Mouse (Mus musculus): ENCODE measurements at regions not wholly inside any gene's neighbourhood (a gene's known extent, or its start where the extent isn't known, plus 50 kb on each side); places are given as distances from the start of the nearest gene placed in this dataset.
"Not testable (repeated sequence)": the region's sequence is repeated elsewhere in the genome, so short reads cannot be mapped to it uniquely, and the experiment has no call there.

DNA sequence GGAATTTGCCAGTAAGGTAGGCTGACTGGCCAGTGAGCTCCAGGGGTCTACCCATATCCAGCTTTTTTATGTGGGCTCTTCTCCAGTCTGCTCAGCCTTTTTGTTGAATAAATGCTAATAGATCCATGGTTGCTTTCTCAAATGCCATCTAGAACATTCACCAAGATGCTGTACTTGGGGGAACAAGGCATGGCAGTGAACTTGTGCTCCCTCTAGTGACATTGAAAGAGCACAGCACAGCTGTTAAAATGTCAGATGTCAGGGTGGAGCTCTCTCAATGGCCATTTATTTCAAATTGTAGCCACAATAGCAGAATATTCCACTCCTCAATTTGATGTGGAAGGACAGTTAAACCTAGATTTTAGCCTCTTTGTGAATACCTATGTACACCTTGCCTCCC, 86.3 kb downstream of the Kcnk1 start:
- DNase-seq, result no peak

DNA sequence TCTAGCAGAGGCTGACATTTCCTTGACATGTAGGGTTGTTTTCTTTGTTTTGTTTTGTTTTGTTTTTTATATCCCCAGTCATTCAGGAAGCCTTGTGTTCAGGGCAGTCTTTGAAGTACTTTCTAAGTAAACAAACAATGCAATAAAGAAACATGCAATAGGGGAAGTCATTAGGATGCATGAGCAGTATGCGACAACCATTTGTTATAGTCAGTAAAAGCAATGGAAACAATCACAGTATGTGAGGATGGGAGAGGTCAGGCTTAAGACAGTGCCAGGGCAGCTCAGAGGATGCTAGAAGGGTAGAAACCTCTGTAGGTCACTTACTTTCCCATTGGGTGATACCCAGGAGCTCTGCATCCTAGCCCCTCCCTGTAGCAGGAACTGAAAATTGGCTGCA, 87.9 kb downstream of the Kcnk1 start:
- no peak for DNase-seq

DNA sequence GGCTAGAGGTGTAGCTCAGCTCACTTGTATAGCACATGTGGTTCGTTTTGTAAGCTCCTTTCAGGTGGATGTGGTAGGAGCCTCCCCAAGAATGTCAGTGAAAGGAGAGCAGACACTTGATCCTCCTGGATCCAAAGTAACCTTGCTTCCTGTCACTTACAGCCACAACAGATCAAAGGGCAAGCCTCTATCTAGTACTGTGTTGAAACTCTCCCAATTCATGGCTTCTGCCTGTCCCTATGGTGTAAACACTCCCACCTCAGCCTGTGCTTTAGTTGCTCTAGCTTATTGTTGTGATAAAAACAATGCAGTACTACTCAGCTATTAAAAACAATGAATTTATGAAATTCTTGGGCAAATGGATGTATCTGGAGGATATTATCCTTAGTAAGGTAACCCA, 95.8 kb downstream of the Kcnk1 start:
- no peak for DNase-seq

DNA sequence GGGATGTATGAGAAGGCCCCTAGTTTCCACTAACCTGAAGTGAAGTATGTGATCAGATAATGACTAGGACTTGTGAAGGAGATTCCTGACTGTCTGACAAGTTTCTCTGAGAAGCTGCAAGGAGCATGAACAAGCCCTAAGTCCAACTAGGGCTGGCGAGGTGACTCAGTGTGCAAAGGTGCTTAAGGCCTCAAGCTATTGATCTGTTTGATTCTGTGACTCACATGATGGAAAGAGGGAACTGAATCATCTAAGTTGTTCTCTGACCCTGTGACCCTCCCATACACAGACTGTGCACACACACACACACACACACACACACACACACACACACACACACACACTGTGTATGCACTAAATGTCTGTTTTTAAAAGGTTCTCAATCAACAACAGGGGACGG, 99.0 kb downstream of the Kcnk1 start:
- no peak for DNase-seq

DNA sequence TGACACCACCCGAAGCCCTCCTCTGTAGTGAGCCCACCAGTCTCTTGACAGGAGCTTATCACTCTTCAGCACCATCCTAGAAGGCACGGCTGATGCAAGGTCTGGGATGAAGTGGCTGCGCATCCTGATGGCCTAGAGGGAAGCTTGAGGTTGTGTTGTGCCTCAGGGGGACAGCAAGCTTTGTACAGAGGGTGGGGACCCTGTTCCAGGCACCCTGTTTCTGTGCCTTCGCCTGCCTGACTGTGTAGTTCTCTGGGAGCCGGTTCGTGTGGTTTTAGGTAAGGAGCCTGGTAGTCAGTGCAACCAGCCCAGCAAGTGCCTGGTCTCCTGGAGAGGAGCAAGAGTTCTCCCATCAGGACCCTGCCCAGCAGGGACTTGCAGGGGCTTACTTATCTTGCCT, 101.1 kb downstream of the Kcnk1 start:
- DNase-seq, result no peak

DNA sequence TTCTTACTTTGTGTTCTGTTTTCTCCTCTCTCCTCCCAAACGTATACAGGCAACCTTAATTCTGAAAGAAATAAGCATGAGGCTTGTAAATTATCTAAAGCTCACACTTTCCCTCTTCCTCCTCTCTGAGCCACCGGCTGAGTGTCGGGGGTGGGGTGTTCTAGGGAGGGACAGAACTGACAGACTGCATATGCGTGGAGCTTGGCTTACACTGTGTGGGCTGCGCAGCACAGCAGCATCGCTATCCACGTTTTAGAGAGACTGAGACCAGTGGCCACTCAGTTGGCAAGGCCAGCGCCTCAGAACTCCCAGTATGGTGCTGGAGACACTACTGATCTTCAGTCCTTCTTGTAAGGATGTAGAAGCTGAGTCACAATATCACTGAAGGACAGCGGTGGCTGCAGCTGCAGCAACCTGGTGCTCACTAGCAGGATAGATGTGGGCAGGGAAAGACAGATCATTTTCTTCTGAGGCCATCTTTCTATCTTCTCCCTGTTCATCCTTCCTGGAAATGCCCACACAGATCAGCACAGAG, 101.7 kb downstream of the Kcnk1 start:
- no peak for DNase-seq

DNA sequence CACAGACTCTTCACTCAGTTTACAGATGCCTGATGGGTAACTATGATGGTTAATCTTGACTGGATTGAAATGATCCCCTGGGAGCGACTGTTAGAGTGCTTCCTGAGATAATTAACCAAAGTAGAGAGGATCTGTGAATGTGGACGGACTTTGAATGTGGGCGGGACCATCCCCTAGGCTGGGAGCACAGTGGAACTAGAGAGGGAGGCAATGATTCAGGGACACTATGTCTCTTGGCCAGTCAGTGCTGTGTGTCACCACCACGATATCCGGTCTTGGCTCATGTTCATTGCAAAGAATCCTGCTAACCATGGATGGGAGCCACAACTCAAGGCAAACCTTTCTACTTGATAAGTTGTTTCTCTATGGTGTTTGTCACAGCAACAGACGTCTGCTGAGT, 103.9 kb downstream of the Kcnk1 start:
- DNase-seq, result no peak

DNA sequence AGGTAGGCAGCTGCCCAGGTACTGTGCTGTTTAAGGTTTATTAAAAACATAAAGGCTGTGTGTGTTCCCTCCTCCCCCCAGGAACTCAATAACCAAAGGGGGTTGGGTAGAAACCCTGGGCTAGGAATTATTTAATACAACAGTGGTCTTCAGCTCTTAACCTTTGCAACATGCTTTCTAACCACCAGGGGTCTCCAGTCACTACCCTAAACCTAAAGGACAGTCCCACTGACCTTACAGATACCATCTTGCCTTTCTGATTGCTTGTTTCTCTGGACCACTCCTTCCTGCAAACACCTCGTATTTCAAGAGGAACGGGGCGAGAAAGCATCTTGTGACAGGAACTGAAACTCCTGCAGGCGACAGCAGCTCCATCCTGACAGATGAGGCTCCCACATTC, 104.9 kb downstream of the Kcnk1 start:
- no peak for DNase-seq

DNA sequence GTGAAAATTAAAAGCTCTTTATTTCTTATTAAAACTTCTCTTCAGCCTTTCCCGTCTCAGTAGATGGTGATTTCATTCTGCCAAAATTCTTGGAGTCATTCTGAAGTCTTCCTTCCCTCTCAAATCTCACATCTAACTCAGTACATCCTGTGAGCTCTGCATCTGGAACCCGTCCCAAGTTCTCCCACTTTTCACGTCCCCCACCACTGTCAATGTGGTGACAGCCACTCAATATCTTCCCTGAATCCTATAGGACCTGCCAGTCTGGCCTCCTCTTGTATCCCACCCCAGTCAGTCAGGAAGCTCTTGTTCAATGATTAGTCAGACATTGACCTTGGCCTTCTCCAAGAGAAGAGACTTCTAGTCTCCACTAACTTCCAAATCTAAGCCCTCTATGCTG, 110.1 kb downstream of the Kcnk1 start:
- DNase-seq, result no peak

DNA sequence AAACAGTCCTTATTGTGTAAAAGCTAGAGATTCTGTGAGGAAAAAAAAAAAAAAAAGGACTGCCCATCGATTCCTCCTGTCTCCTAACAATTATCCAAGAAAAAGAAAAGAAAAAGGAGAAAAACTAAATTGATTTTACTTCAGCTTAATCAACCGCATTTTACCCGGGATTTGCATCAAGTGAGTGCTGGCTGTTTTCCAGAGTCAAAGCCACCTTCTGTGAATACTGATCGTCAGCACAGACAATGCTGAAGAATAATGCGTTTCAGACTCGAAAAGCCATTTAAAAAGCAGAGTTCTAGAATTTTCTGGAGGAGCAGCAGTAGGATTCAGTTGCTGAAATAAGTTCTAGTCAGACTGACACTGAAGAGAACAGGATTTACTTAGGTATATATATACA, 131.1 kb downstream of the Kcnk1 start:
- no peak for DNase-seq

DNA sequence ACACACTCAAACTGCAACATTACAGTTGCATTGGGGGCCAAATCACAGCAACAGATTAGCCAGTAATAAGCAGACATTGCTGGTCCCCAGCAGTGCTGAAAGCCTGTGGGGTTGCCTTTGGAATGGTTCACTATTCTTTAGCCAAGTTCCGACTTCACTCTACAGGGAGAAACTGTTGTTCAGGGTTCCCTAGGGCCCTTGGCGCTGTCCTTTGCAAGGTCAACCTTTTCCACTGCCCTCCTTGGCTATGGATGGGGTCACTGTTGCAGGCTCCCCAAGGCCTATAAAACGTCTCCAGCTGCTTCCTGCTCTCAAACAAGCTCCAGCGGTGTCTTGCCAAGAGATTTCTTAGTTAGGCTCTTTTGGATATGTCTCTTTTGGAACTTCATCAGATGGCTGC, 137.1 kb downstream of the Kcnk1 start:
- no peak for DNase-seq

DNA sequence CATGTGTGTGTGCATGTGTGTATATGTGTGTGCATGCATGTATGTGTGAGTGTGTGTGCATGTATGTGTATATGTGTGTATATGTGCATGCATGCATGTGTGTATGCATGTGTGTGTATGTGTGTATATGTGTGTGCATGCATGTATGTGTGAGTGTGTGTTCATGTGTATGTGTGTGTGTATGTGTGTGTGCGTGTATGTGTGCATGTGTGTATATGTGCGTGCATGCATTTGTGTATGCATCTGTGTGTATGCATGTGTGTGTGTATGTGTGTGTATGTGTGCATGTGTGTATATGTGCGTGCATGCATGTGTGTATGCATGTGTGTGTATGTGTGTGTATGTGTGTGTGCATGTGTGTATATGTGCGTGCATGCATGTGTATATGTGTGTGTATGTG, 137.9 kb downstream of the Kcnk1 start:
- not testable (repeated sequence) for DNase-seq

DNA sequence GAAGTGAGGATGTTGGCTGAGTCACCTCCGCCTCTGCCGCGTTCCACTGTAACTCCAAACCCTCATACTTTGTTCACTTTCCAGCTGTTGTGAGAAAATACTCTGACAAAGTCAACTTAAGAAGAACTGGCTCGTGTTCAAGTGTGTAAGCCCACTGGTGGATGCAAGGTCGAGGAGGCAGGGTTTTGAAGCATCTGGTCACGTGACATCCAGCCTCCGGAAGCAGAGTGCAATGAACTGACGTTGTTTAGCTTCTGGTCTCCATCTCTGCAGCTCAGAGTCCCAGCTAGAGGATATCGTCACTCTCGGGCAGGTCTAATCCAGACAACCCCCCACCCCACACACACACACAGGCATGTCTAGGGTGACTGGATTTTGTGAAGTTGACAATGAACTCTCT, 140.1 kb downstream of the Kcnk1 start:
- no peak for DNase-seq

DNA sequence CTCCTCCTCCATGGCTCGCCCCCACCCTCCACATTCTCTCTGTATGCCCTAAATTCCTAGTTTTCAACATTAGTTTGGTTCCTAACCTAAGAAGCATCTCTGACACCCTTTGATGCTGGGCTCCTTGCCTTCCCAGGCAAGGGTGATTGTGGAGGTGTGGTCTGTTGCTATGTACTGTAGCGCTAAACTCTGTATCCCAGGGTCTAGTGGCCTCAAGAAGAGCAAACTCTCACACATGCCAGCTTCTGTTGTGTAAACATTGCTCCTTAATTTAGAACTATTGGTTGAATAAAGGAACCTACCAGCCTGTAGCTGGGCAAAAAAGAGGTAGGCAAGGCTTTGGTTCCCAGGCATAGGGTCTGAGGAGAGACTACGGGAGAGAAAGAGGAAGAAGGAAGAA, 140.6 kb downstream of the Kcnk1 start:
- DNase-seq, result no peak

DNA sequence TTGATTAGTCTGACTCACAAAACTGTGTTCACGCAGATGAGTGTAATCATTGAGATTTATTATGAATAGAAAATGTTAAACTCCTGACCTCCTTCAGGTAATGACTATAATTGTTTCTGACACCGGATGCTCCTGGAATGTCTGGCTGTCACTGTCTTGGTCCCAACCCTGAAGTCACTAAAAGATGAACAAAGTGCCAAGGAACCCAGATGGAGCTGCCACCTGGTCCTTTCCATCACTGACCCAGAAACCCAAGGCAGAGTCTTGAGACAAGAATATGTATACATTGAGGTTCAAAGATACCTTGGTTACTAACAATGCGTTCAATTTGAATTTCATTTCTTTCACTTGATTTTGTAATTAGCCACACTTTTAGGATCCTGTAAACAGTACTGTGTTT, 142.0 kb downstream of the Kcnk1 start:
- no peak for DNase-seq

DNA sequence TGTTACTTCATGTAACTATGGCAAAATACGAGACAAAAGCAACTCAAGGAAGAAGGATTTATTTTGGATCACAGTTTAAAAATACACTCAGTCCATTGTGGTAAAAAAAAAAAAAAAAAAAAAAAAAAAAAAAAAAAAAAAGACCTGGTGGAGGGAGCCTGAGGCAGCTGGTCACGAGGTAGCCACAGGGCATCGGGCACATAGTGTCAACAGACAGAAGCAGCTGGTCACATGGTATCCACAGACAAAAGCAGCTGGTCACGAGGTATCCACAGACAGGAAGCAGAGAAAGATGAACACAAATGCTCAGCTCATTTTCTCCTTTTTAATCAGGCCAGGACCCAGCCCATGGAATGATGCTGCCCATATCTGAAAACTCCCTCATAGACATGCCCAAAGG, 142.5 kb downstream of the Kcnk1 start:
- DNase-seq, result no peak

DNA sequence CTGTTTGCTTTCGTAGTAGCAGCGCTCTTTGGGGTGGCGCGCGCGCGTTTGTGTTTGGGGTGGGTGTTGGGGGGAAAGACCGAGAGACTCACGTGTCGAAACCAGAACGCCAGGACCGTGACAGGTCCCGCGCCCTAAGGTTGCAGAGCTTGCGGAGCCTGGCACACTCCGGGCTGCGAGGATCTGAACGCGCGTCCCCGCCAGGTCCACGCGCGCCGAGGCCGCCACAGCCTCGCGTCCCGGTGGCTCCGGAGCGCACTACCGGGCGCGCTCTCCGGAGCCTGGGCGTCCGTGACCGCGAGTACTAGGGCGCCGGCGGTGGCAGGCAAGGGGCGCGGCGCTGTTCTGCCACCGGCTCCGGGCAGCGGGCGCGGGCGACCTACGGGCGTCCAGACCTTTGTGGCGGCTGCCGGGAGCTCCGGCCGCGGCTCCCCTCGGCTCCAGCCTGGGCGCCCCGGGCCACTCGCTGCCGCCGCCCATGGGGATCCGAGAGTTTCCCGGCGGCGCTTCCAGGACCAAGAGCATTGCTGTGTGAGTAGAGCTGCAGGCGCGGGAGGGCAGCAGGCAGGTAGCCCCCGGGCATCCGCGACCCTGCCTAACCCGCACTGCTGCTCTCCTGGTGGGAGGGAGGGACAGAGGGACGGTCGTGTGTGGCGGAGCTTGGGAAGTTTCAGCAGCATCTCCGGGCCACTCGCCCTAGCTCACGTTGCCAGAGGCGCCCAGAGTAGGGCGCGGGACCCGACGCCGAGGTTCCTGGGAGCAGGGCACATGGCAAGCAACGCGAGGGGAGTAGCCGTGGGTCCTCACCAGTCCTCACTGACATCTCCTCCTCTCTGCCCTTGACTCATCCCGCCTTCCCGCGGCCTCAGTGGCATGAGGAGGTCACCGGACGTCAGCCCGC, 143.9 kb downstream of the Kcnk1 start:
- DNase-seq, result no peak

DNA sequence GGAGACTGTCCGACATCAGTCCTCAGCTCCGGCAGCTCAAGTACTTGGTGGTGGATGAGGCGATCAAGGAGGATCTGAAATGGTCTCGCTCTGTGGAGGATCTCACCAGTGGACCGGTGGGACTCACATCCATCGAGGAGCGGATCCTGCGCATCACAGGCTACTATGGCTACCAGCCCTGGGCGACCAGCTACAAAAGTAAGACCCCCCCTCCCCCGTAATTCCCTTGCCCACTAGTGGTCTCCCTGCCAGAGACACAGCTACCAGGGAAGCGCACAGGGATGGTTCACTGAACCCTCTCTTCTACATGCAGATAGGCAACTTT, 144.5 kb downstream of the Kcnk1 start:
- no peak for DNase-seq

DNA sequence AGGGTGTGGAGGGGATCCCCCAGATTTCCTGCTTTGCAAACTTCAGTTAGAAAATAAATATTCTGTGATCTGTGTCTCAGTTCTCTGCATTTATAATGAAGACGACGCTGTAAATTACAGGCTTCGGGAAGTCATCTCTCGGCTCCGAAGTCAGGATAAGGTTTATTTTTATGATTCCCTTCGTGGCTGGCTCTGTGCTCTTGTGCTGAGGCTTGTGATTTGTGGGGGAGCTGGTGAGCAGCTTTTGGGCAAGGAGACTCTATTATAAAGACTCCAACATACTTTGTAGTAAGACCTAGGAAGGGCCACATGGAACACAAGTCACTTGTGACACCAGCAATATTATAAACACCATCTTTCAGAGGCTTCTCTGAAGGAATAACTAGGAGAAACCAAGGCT, 146.0 kb downstream of the Kcnk1 start:
- no peak for DNase-seq

DNA sequence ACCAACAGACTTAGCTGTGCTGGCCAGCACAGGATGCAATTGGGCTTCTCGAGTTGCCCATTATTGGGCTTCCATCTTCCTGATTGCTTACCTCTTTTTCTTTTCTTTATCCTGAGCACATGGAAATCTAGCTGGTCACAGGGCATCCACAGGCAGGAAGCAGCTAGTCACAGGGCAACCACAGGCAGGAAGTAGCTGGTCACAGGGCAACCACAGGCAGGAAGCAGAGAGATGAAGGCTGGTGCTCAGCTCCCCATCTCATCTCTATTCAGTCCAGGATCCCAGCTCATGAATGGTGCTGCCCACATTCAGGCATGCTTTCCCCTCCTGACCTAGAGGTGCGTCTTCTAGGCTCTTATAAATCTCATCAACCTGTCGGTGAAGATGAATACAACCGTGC, 146.8 kb upstream of the Slc35f3 start:
- DNase-seq, result peak; percentile 4

DNA sequence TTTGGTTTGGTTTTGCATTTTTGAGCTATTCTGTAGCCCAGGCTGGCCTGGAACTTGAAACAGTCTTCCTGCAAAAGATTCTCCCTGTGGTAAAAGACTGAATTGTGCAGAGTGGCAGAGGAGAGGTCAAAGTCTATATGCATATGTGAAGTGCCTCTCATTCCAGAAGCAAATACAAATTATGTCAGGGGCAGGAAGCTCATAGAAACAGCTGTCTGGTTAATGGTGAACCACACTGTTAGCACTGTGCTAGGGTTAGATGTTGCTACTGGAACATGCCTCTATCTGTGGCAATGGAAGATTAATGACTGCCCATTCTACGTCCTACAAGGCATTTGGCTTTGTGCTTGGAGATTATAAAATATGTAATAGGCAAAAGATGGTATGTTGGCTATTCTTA, 144.4 kb upstream of the Slc35f3 start:
- DNase-seq, result no peak

DNA sequence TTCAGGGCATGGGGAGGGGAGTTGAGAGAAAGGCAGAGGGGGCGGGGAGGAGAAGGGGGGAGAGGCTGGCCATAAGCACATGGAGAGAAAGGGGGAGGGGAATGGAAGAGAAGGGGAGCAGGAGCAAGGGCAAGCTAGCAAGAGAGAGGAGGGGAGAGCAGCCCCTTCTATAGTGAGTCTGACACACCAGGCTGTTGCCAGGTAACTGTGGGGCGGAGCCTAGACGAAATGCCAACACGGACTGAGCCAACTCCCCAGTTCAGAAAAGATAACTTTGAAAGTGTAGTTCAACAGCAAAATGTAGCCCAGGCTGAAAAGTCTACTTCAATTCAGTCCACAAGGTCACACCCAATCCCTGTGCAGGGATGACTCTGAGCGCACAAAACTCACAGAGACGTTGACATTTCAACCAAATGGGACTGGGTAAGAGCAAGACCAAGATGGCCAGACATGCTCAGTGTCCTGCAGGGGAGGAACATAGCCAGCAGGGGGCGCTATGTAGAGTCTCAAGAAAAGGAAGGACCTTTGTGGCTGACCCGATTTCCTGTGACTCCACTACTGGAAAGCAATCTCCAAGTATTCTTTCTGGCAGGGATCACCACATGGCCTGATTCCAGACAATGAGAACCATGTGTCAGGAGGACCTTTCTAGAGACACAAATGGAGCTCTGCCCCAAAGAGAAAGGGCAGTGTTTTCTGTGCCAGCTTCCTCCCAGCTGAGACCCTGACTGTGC, 140.7 kb upstream of the Slc35f3 start:
- DNase-seq, result peak; percentile 16

DNA sequence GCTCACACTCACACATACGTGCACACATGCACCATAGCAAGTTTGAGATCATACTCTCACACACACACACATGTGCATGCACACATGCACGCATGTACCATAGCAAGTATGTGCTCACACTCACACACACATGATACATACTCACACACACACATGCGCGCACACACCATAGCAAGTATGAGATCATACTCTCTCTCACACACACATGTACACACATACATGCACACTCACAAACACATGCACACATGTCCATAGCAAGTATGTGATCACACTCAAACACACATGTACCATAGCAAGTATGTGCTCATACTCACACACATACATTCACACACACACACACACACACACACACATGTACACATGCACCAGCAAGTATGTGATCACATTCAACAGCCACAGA, 138.9 kb upstream of the Slc35f3 start:
- DNase-seq, result no peak

DNA sequence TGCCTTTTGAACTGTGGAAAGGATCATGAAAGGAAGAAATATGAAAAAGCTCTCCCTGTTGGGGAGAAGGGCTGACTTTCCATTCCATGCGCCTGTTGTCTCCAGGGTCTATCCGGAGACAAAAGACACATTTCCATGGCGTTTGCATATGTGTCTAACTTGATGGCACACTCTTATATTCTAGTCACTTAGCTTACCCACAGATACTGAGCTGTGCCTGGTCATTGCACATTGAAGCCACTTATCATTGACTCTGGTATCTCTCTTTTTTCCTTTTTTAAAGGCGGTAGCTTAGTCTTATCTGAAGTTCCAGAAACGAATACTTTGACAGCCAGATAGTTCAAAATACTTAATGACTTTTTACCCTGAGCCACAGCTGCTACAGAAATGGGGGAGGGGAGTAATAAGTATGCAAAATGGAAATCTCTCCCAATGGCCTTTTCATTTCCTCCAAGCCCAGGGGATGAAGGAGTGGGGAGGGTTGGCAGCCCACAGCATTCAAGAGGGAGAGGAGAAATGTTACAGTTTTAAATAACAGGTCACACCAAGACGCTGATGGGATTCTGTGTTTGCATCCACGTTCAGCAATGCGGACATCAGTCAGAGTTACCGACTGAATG, 137.9 kb upstream of the Slc35f3 start:
- no peak for DNase-seq
